Mouse (Mus musculus) kidney, postnatal 0 days (tissue): Measurements from ENCODE around the gene Elf5. TPM values are rescaled to one million over a fixed set of nuclear protein-coding genes. Genes with fewer than 3 reads are reported as not detected.
A peak's percentile ranks its signal among the peaks of the same experiment; 100 is the strongest.

Experiments used
- ATAC-seq: fragments of 200-750 bp; cut with Nextera tagmentation; replicated peaks from 2 replicates; pipeline ENCODE4 v1.8.0; 2017; ENCODE audit warnings: low read depth, moderate number of reproducible peaks, moderate TSS enrichment, moderate library complexity; ENCODE audit not compliant: low FRiP score
- DNase-seq: peaks from one replicate; pipeline ENCODE4 v3.0.0-alpha.2; 2016; ENCODE audit warnings: low spot score
- H3K27ac ChIP-seq: fragments of 300-500 bp; sonication (generic); 2 replicates; pipeline ENCODE4 v1.5.1; 2014; ENCODE audit warnings: mild to moderate bottlenecking
- H3K27me3 ChIP-seq: fragments of 300-500 bp; sonication (generic); 2 replicates; pipeline ENCODE4 v1.6.1; 2014; ENCODE audit warnings: low read length, mixed read lengths; ENCODE audit not compliant: insufficient read depth
- H3K36me3 ChIP-seq: fragments of 300-500 bp; sonication (generic); 2 replicates; pipeline ENCODE4 v1.6.1; 2014; ENCODE audit warnings: low read length, mixed read lengths; ENCODE audit not compliant: insufficient read depth
- H3K4me1 ChIP-seq: fragments of 300-500 bp; sonication (generic); replicated peaks from 2 replicates; pipeline ENCODE4 v1.6.1; 2014; ENCODE audit warnings: antibody characterized with exemption, low read length, mixed read lengths; ENCODE audit not compliant: insufficient read depth
- H3K4me2 ChIP-seq: fragments of 300-500 bp; sonication (generic); 2 replicates; pipeline ENCODE4 v1.6.1; 2014; ENCODE audit warnings: mild to moderate bottlenecking, low read length, moderate library complexity, mixed read lengths
- H3K4me3 ChIP-seq: fragments of 300-500 bp; sonication (generic); replicated peaks from 2 replicates; pipeline ENCODE4 v1.5.1; 2014; ENCODE audit warnings: low read depth, low read length
- H3K9ac ChIP-seq: fragments of 300-500 bp; sonication (generic); 2 replicates; pipeline ENCODE4 v1.6.1; 2014; ENCODE audit warnings: low read depth, low read length
- H3K9me3 ChIP-seq: fragments of 300-500 bp; sonication (generic); replicated peaks from 2 replicates; pipeline ENCODE4 v1.6.1; 2016; ENCODE audit warnings: low read length, inconsistent platforms, mixed read lengths
- CTCF ChIP-seq: IDR thresholded peaks from 2 replicates; pipeline ENCODE4 v1.5.1; 2016; ENCODE audit warnings: antibody characterized with exemption, low read depth, mild to moderate bottlenecking, moderate library complexity
- WGBS: fragments of 180-500 bp; shearing (Covaris S2); extraction: QIAGEN DNeasy Blood & Tissue Kit; methylation state at CpG from one replicate; pipeline ENCODE4 v1.1.7; 2014; 5-methylcytosine and 5-hydroxymethylcytosine counted together
- polyA plus RNA-seq: library from polyadenylated mRNA; unstranded; fragments of >200 nt; fragmentation: Nextera tagmentation; extraction: Ambion mirVana; gene quantifications from 2 replicates; pipeline ENCODE4 v1.2.1, GENCODE M21; 2015

Gene Elf5
- polyA plus RNA-seq, 1 experiment from 2014 or later = 4.8 TPM

GRCm38 (mm10) chr2:103445776-103446175 lies 34.3 kb downstream of the Elf5 start:
- 65% methylated on average over 6 of the region's 6 CpGs for WGBS
- Histone ChIP-seq H3K4me3 (no peak overlapping the region), H3K9me3 (no peaks in the 10 kb centered on the region), H3K4me2 (no peak overlapping the region), H3K36me3 (no peaks in the 10 kb centered on the region), H3K27ac (no peak overlapping the region), H3K27me3 (no peaks in the 10 kb centered on the region), H3K4me1 (no peaks in the 10 kb centered on the region), H3K9ac (no peak overlapping the region)
- ATAC-seq (no peak; the same call in 1 of the 2 replicates), DNase-seq (peak; percentile 49)
- TF ChIP-seq CTCF = peak; percentile 83

- ATAC-seq = no peak
- H3K4me1 ChIP-seq = no peaks in the 10 kb centered on the region
- H3K9me3 ChIP-seq = no peaks in the 10 kb centered on the region
- H3K36me3 ChIP-seq = no peaks in the 10 kb centered on the region
- TF ChIP-seq CTCF = no peak
- no peak for DNase-seq
- H3K27ac ChIP-seq = no peak overlapping the region
- no peak overlapping the region for H3K4me2 ChIP-seq
- no peak overlapping the region for H3K4me3 ChIP-seq
- H3K27me3 ChIP-seq = no peaks in the 10 kb centered on the region
- WGBS = 89% methylated on average over 6 of the region's 6 CpGs
- H3K9ac ChIP-seq = no peak overlapping the region
Measured at GRCm38 (mm10) chr2:103446326-103446725, 34.8 kb downstream of the Elf5 start.

- Histone ChIP-seq H3K9me3 (no peaks in the 10 kb centered on the region), H3K9ac (no peak overlapping the region), H3K27ac (no peak overlapping the region), H3K36me3 (0 out of 2 replicates have a peak, but pooled peaks cover 8% of the 10 kb centered on the region), H3K4me3 (no peak overlapping the region), H3K27me3 (no peaks in the 10 kb centered on the region), H3K4me1 (no peaks in the 10 kb centered on the region), H3K4me2 (no peak overlapping the region)
- DNase-seq (peak; percentile 76), ATAC-seq (peak; percentile 50; the same call in 1 of the 2 replicates)
- no peak for TF ChIP-seq CTCF
- WGBS = 23% methylated on average over 14 of the region's 14 CpGs
Measured at GRCm38 (mm10) chr2:103448947-103449560, 37.6 kb downstream of the Elf5 start.

GRCm38 (mm10) chr2:103449813-103450212 lies 38.3 kb downstream of the Elf5 start:
- DNase-seq = no peak
- no peak for TF ChIP-seq CTCF

GRCm38 (mm10) chr2:103450267-103450666 lies 38.8 kb downstream of the Elf5 start:
- Histone ChIP-seq H3K36me3 (peaks cover 16% of the 10 kb centered on the region), H3K9me3 (no peaks in the 10 kb centered on the region), H3K27me3 (no peaks in the 10 kb centered on the region), H3K4me3 (no peak overlapping the region), H3K4me2 (no peak overlapping the region), H3K9ac (no peak overlapping the region), H3K4me1 (no peaks in the 10 kb centered on the region), H3K27ac (no peak overlapping the region)
- no peak for ATAC-seq
- TF ChIP-seq CTCF = no peak
- WGBS = 83% methylated on average over 8 of the region's 8 CpGs
- no peak for DNase-seq

More at GRCm38 (mm10) chr2:103449813-103450212, 38.3 kb downstream of the Elf5 start:
- H3K9ac ChIP-seq = no peak overlapping the region
- no peaks in the 10 kb centered on the region for H3K4me1 ChIP-seq
- peaks cover 13% of the 10 kb centered on the region; the same call in 1 of the 2 replicates for H3K36me3 ChIP-seq
- 50% methylated on average over 7 of the region's 7 CpGs for WGBS
- H3K4me2 ChIP-seq = no peak overlapping the region
- H3K27me3 ChIP-seq = no peaks in the 10 kb centered on the region
- no peak overlapping the region for H3K4me3 ChIP-seq
- no peak for ATAC-seq
- H3K9me3 ChIP-seq = no peaks in the 10 kb centered on the region
- H3K27ac ChIP-seq = no peak overlapping the region

- no peak for ATAC-seq
- TF ChIP-seq CTCF = no peak
- Histone ChIP-seq H3K9me3 (no peaks in the 10 kb centered on the region), H3K4me3 (no peak overlapping the region), H3K27ac (no peak overlapping the region), H3K4me2 (no peak overlapping the region), H3K4me1 (no peaks in the 10 kb centered on the region), H3K27me3 (no peaks in the 10 kb centered on the region), H3K36me3 (peaks cover 22% of the 10 kb centered on the region), H3K9ac (no peak overlapping the region)
- no peak for DNase-seq
- WGBS = 77% methylated on average over 5 of the region's 5 CpGs
Measured at GRCm38 (mm10) chr2:103452550-103452949, 41.1 kb downstream of the Elf5 start.

GRCm38 (mm10) chr2:103455748-103456147 lies 44.3 kb downstream of the Elf5 start:
- Histone ChIP-seq H3K4me3 (no peak overlapping the region), H3K27me3 (no peaks in the 10 kb centered on the region), H3K4me1 (no peaks in the 10 kb centered on the region), H3K36me3 (peaks cover 41% of the 10 kb centered on the region), H3K27ac (no peak overlapping the region), H3K9me3 (no peaks in the 10 kb centered on the region), H3K9ac (no peak overlapping the region), H3K4me2 (no peak overlapping the region)
- TF ChIP-seq CTCF = no peak
- 91% methylated on average over 7 of the region's 7 CpGs for WGBS
- no peak for ATAC-seq
- DNase-seq = no peak
